Mouse (Mus musculus) spleen, adult 10 weeks (tissue): ENCODE results near the gene Mtr. TPM values are rescaled to one million over a fixed set of nuclear protein-coding genes. Genes with fewer than 3 reads are reported as not detected.

Experiments used
- polyA plus RNA-seq: library from polyadenylated mRNA; stranded (reverse); fragments of 350-450 nt; fragmentation: Illumina TruSeq; extraction: RNeasy Lipid Tissue Mini Kit (QIAGEN cat#74804); gene quantifications from one replicate; pipeline ENCODE4 v1.2.3, GENCODE M21; 2015; ENCODE audit warnings: low replicate concordance; ENCODE audit not compliant: insufficient read depth

The Mtr gene
- 27.7 TPM for polyA plus RNA-seq

GRCm38 (mm10) chr13:12257391-12258380 is at the start of gene Mtr:
Mtr (minus strand) TSS chr13:12258113.

Other genes with a start within 250 kb of the Mtr start
- 1.8 TPM for gene Ryr2, start 151.2 kb downstream of the Mtr start, polyA plus RNA-seq
- 1.4 TPM for gene Actn2, start 82.6 kb upstream of the Mtr start, polyA plus RNA-seq
- 57.3 TPM for gene Heatr1, start 136.9 kb upstream of the Mtr start, polyA plus RNA-seq
- gene Lgals8, start 206.8 kb upstream of the Mtr start, polyA plus RNA-seq, result 151 TPM